Mouse (Mus musculus) kidney, embryonic 16.5 days (tissue): ENCODE results near the gene Notum. TPM values are rescaled to one million over a fixed set of nuclear protein-coding genes. Genes with fewer than 3 reads are reported as not detected.

ENCODE experiments used
- ATAC-seq: fragments of 200-750 bp; cut with Nextera tagmentation; 2 replicates; pipeline ENCODE4 v1.8.0; 2017; ENCODE audit warnings: moderate TSS enrichment; ENCODE audit not compliant: low FRiP score, low TSS enrichment
- H3K27ac ChIP-seq: fragments of 300-500 bp; sonication (generic); 2 replicates; pipeline ENCODE4 v1.5.1; 2014; ENCODE audit warnings: low read length
- H3K27me3 ChIP-seq: fragments of 300-500 bp; sonication (generic); 2 replicates; pipeline ENCODE4 v1.6.1; 2014; ENCODE audit warnings: low read length, control low read depth, mixed read lengths; ENCODE audit not compliant: insufficient read depth
- H3K36me3 ChIP-seq: fragments of 300-500 bp; sonication (generic); 2 replicates; pipeline ENCODE4 v1.6.1; 2014; ENCODE audit warnings: low read length, control low read depth, mixed read lengths; ENCODE audit not compliant: insufficient read depth
- H3K4me1 ChIP-seq: fragments of 300-500 bp; sonication (generic); 2 replicates; pipeline ENCODE4 v1.6.1; 2014; ENCODE audit warnings: low read length, control low read depth, mixed read lengths; ENCODE audit not compliant: insufficient read depth
- H3K4me2 ChIP-seq: fragments of 300-500 bp; sonication (generic); replicated peaks from 2 replicates; pipeline ENCODE4 v1.6.1; 2014; ENCODE audit warnings: low read depth, low read length
- H3K4me3 ChIP-seq: fragments of 300-500 bp; sonication (generic); 2 replicates; pipeline ENCODE4 v1.5.1; 2014; ENCODE audit warnings: mild to moderate bottlenecking, low read length
- H3K9ac ChIP-seq: fragments of 300-500 bp; sonication (generic); replicated peaks from 2 replicates; pipeline ENCODE4 v1.6.1; 2014; ENCODE audit warnings: low read length
- H3K9me3 ChIP-seq: fragments of 300-500 bp; sonication (generic); 2 replicates; pipeline ENCODE4 v1.6.1; 2016; ENCODE audit warnings: low read length, control low read depth
- WGBS: fragments of 180-500 bp; shearing (Covaris S2); extraction: QIAGEN DNeasy Blood & Tissue Kit; methylation state at CpG from one replicate; pipeline ENCODE4 v1.1.7; 2014; 5-methylcytosine and 5-hydroxymethylcytosine counted together
- polyA plus RNA-seq: library from polyadenylated mRNA; unstranded; fragments of >200 nt; fragmentation: Nextera tagmentation; extraction: Ambion mirVana; gene quantifications from 2 replicates; pipeline ENCODE4 v1.2.1, GENCODE M21; 2015

The Notum gene
- polyA plus RNA-seq, 1 experiment from 2014 or later = 4.8 TPM

DNA sequence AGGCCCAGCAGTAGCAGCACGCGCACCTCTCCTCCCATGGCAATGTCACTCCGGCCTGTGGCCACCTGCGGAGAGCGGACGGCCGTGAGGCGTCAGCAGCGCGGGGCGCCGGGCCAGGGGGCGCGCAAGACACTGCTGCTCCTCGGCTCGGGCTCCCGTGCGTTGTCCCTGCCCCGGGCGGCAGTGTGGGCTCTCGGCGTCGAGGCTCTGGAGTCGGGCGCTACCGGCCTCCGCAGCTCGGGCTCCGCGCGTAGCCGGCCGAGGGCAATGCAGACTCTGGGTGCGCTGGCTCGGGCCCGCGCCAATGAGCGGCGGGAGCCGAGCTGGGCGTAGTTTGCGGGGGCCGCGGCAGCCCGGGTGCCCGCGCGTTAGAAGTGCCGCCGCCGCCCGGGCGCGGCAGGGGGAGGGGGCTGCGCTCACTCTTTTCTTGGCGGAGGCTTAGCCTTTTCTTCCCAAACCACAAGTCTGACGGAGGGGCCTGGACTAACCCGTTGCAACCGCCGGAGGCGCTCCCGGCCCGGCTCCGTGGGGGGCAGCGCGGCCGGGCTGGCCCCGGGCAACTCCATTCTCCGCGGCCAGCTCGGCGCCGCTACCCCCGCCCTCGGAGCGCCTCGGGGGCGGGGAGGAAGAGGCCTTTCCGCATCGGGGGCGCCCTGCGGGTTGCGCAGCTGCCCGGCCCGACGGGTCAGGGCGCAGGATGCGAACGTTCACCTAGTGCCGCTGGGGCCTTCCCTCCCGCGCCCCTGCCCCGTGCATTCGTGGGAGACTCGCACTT, 487 bp downstream of the Notum start:
- Histone ChIP-seq H3K9me3 (no peaks in the 10 kb centered on the region), H3K27ac (no peak overlapping the region), H3K4me1 (peaks cover 17% of the 10 kb centered on the region; the same call in 1 of the 2 replicates), H3K4me3 (peak overlapping the region; percentile 52), H3K27me3 (peaks cover 64% of the 10 kb centered on the region), H3K36me3 (no peaks in the 10 kb centered on the region), H3K4me2 (peak overlapping the region; percentile 69), H3K9ac (peak overlapping the region; percentile 53)
- ATAC-seq = peak; percentile 44; the same call in 1 of the 2 replicates
- WGBS = under 1% methylated on average over 89 of the region's 95 CpGs

- WGBS = 2% methylated on average over 49 of the region's 50 CpGs
- no peak overlapping the region for H3K27ac ChIP-seq
- H3K9me3 ChIP-seq = no peaks in the 10 kb centered on the region
- H3K36me3 ChIP-seq = no peaks in the 10 kb centered on the region
- ATAC-seq = 0 out of 2 replicates have a peak, but pooled peaks have one; percentile 3
- H3K27me3 ChIP-seq = peaks cover 64% of the 10 kb centered on the region
- H3K4me1 ChIP-seq = peaks cover 17% of the 10 kb centered on the region; the same call in 1 of the 2 replicates
- H3K4me2 ChIP-seq = peak overlapping the region; percentile 69
- peak overlapping the region; percentile 53 for H3K9ac ChIP-seq
- H3K4me3 ChIP-seq = peak overlapping the region; percentile 52
Observed at GRCm38 (mm10) chr11:120659509-120660300, 1.3 kb downstream of the Notum start.

DNA sequence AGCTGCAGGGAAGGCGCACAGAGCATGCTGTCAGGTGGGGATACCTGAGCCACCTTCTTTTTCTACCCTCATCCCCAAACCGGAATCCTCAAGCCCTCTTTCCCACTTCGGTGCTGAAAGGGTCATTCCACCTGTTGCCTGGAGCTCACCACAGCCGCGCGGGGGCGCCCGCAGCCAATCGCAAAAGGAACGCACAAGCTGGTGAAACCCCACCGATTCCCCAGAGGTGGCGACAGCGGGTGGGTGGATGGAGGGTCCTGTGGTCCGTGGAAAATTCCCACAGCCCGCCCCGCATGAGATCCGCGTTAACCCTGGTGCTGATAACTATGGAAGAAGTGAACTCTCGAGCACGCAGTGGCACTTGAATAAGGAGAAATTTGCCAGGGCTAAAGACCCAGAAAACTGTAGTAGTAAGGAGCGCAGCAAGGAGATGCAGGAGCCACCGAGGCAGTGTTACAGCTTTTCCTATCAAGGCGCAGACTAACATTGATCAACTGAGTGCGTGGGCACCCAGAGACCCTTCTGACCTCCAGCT, 2.0 kb downstream of the Notum start:
- no peaks in the 10 kb centered on the region for H3K9me3 ChIP-seq
- H3K9ac ChIP-seq = no peak overlapping the region
- no peak overlapping the region for H3K27ac ChIP-seq
- no peak for ATAC-seq
- WGBS = 3% methylated on average over 24 of the region's 24 CpGs
- peaks cover 17% of the 10 kb centered on the region; the same call in 1 of the 2 replicates for H3K4me1 ChIP-seq
- H3K36me3 ChIP-seq = no peaks in the 10 kb centered on the region
- H3K27me3 ChIP-seq = peaks cover 64% of the 10 kb centered on the region
- H3K4me2 ChIP-seq = peak overlapping the region; percentile 36; the same call in 1 of the 2 replicates
- peak overlapping the region; percentile 22 for H3K4me3 ChIP-seq

GRCm38 (mm10) chr11:120657301-120657700, 3.7 kb downstream of the Notum start:
- Histone ChIP-seq H3K9me3 (no peaks in the 10 kb centered on the region), H3K4me1 (peaks cover 17% of the 10 kb centered on the region; the same call in 1 of the 2 replicates), H3K36me3 (no peaks in the 10 kb centered on the region), H3K4me3 (no peak overlapping the region), H3K4me2 (no peak overlapping the region), H3K27ac (no peak overlapping the region), H3K27me3 (peaks cover 52% of the 10 kb centered on the region), H3K9ac (no peak overlapping the region)
- WGBS = 91% methylated on average over 4 of the region's 4 CpGs
- ATAC-seq = no peak

GRCm38 (mm10) chr11:120654741-120655140, 6.2 kb downstream of the Notum start:
- no peak overlapping the region for H3K27ac ChIP-seq
- no peak for ATAC-seq
- no peak overlapping the region for H3K4me3 ChIP-seq
- 84% methylated on average over 3 of the region's 3 CpGs for WGBS
- no peaks in the 10 kb centered on the region for H3K9me3 ChIP-seq
- no peaks in the 10 kb centered on the region for H3K36me3 ChIP-seq
- no peak overlapping the region for H3K9ac ChIP-seq
- no peak overlapping the region for H3K4me2 ChIP-seq
- peaks cover 26% of the 10 kb centered on the region for H3K27me3 ChIP-seq
- peaks cover under 1% of the 10 kb centered on the region; the same call in 1 of the 2 replicates for H3K4me1 ChIP-seq

DNA sequence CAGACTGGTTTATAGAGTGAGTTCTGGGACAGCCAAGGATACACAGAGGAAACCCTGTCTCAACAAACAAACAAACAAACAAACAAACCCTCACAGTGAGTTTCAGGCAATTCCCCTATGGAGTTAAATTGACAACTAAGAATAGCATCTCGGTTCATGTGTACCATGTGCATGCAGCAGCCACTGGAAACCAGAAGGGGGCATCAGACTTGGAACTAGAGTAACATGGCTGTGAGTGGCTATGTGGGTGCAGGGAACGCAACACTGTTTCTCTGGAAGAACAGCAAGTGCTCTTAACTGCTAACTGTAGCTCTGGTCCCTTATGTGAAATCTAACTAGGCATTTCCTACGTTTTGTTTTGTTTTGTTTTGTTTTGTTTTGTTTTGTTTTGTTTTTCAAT, 9.1 kb downstream of the Notum start:
- no peaks in the 10 kb centered on the region for H3K27me3 ChIP-seq
- H3K4me1 ChIP-seq = peaks cover 8% of the 10 kb centered on the region
- no peak for ATAC-seq
- no peak overlapping the region for H3K4me3 ChIP-seq
- no peak overlapping the region for H3K9ac ChIP-seq
- H3K9me3 ChIP-seq = no peaks in the 10 kb centered on the region
- WGBS = 70% methylated on average over 3 of the region's 3 CpGs
- H3K4me2 ChIP-seq = no peak overlapping the region
- H3K36me3 ChIP-seq = no peaks in the 10 kb centered on the region
- H3K27ac ChIP-seq = no peak overlapping the region

- H3K9me3 ChIP-seq = no peaks in the 10 kb centered on the region
- H3K27me3 ChIP-seq = no peaks in the 10 kb centered on the region
- H3K4me1 ChIP-seq = peaks cover 13% of the 10 kb centered on the region
- H3K9ac ChIP-seq = peak within 1 kb of the TSS; percentile 43
- H3K4me2 ChIP-seq = peak within 1 kb of the TSS; percentile 54
- H3K27ac ChIP-seq = no peak within 1 kb of the TSS
- H3K36me3 ChIP-seq = no peaks in the 10 kb centered on the region
- no peak for ATAC-seq
- peak within 1 kb of the TSS; percentile 32 for H3K4me3 ChIP-seq
- 4% methylated on average over 13 of the region's 13 CpGs for WGBS
Observed at GRCm38 (mm10) chr11:120648001-120648476, 12.9 kb downstream of the Notum start, which contains the start of gene Myadml2. Gene Myadml2, minus strand, starts transcription at chr11:120648158.

DNA sequence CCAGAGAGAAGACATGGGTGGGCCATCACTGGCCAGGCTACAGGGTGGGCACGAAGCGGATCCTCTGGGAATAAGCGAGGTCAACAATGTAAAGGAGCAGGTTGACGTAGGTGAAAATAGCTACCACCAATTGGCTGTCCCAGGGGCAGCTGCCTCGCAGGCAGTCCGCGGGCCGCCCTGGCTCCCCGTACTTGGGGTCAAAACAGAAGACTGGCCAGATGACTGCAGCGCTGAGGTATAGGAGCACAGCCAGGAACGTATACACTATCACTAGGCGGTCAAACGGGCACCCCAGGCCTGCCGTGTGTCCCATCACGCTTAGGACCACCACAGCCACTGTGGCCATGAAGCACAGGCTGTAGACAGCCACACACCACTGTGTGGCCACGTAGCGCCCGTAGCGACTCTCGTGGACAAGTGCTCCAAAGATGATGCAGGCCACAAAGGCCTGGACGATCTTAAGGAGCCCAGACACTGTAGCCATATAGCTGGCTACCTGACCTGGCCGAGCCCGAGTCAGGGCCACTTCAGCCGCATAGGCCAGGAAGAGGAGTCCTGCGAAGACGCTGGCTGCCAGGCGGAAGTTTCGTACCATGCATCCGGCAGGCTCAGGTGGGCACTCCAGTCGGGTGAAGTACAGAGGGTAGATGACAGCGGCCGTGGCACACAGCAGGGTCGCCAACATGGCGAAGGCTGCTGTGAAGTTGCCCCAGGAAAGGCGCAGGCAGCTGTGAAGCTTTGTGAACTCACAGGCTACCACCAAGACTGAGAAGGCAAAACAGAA, 13.7 kb downstream of the Notum start:
- H3K27ac ChIP-seq = no peak overlapping the region
- no peaks in the 10 kb centered on the region for H3K36me3 ChIP-seq
- peak overlapping the region; percentile 54; the same call in 1 of the 2 replicates for H3K4me2 ChIP-seq
- H3K9me3 ChIP-seq = no peaks in the 10 kb centered on the region
- H3K4me3 ChIP-seq = no peak overlapping the region
- 86% methylated on average over 35 of the region's 35 CpGs for WGBS
- H3K9ac ChIP-seq = peak overlapping the region; percentile 9
- no peaks in the 10 kb centered on the region for H3K27me3 ChIP-seq
- peaks cover 18% of the 10 kb centered on the region for H3K4me1 ChIP-seq
- ATAC-seq = no peak

- H3K9me3 ChIP-seq = no peaks in the 10 kb centered on the region
- H3K4me2 ChIP-seq = peak within 1 kb of the TSS; percentile 74
- no peaks in the 10 kb centered on the region for H3K36me3 ChIP-seq
- peak; percentile 99 for ATAC-seq
- peak within 1 kb of the TSS; percentile 74 for H3K9ac ChIP-seq
- WGBS = under 1% methylated on average over 15 of the region's 15 CpGs
- 0 out of 2 replicates have a peak within 1 kb of the TSS, but pooled peaks have one; percentile 25 for H3K27ac ChIP-seq
- no peaks in the 10 kb centered on the region for H3K27me3 ChIP-seq
- H3K4me1 ChIP-seq = peaks cover 18% of the 10 kb centered on the region
- peak within 1 kb of the TSS; percentile 62 for H3K4me3 ChIP-seq
Observed at GRCm38 (mm10) chr11:120643601-120643987, 17.4 kb downstream of the Notum start, which contains the start of gene Pycr1. Gene Pycr1, minus strand, starts transcription at chr11:120643769.
